ENCODE assay signal across 8 mouse cellular contexts in genomic region chr4:137594496-137595270, GRCm38 (mm10). TPM values are rescaled to one million over a fixed set of nuclear protein-coding genes. Genes with fewer than 3 reads are reported as not detected.
DNase-seq lines count a peak whose midpoint lies in the region; ATAC-seq and TF ChIP-seq lines count a peak whose summit lies in the region.

No protein-coding gene starts in this region.

- H3K79me2 ChIP-seq in CH12.LX (replicated peaks; ENCODE audit: control insufficient read depth, extremely low read depth, insufficient read depth, poor library complexity, severe bottlenecking), result peaks cover 52% of the 10 kb centered on the region

- TF ChIP-seq RAD21 in CH12.LX (IDR thresholded peaks at IDR 0.05; ENCODE audit: low read depth, low read length), result no peak

- H3K9ac ChIP-seq in kidney, embryonic 14.5 days (ENCODE audit: low read depth, low read length), result peak overlapping the region; percentile 90
- peak overlapping the region; percentile 46 for H3K9ac ChIP-seq in CH12.LX (ENCODE audit: insufficient read depth, low read depth)
- H3K9ac ChIP-seq in limb, embryonic 14.5 days (ENCODE audit: low read depth, low read length, severe bottlenecking), result peak overlapping the region; percentile 70
- peak overlapping the region; percentile 86 for H3K9ac ChIP-seq in midbrain, postnatal 0 days (replicated peaks; ENCODE audit: low read length, poor library complexity, severe bottlenecking)

- TF ChIP-seq EP300 in CH12.LX (IDR thresholded peaks at IDR 0.05; ENCODE audit: low read length), result no peak

- H3K36me3 ChIP-seq in kidney, embryonic 14.5 days (ENCODE audit: control insufficient read depth, insufficient read depth, low read length), result no peaks in the 10 kb centered on the region
- H3K36me3 ChIP-seq in CH12.LX (replicated peaks in 1 of 2; ENCODE audit: control insufficient read depth in 1 of 2, insufficient read depth in 1 of 2, low read length in 1 of 2), result peaks cover 0 to 27% of the 10 kb centered on the region in 2 experiments
- H3K36me3 ChIP-seq in limb, embryonic 14.5 days (ENCODE audit: control insufficient read depth, insufficient read depth, low read length), result 0 out of 2 replicates have a peak, but pooled peaks cover 4% of the 10 kb centered on the region
- H3K36me3 ChIP-seq in midbrain, postnatal 0 days (ENCODE audit: insufficient read depth, low read length), result no peaks in the 10 kb centered on the region

- no peaks in the 10 kb centered on the region for H3K27me3 ChIP-seq in kidney, embryonic 14.5 days (ENCODE audit: control insufficient read depth, insufficient read depth, low read length)
- H3K27me3 ChIP-seq in CH12.LX (replicated peaks), result no peaks in the 10 kb centered on the region
- H3K27me3 ChIP-seq in limb, embryonic 14.5 days (ENCODE audit: control insufficient read depth, insufficient read depth, low read length), result no peaks in the 10 kb centered on the region
- H3K27me3 ChIP-seq in midbrain, postnatal 0 days (ENCODE audit: insufficient read depth, low read length), result no peaks in the 10 kb centered on the region

- H3K27ac ChIP-seq in kidney, embryonic 14.5 days (ENCODE audit: low read depth, low read length), result peak overlapping the region; percentile 99
- peak overlapping the region; percentile 81 for H3K27ac ChIP-seq in CH12.LX (ENCODE audit: insufficient read depth, low read depth)
- peak overlapping the region; percentile 96 for H3K27ac ChIP-seq in limb, embryonic 14.5 days (replicated peaks; ENCODE audit: low read depth, low read length)
- H3K27ac ChIP-seq in midbrain, postnatal 0 days (ENCODE audit: low read depth, low read length), result peak overlapping the region; percentile 98

- WGBS in kidney, embryonic 14.5 days, result 3% methylated on average over 40 of the region's 40 CpGs
- 5% methylated on average over 37 of the region's 40 CpGs for WGBS in limb, embryonic 14.5 days
- WGBS in midbrain, postnatal 0 days, result 4% methylated on average over 40 of the region's 40 CpGs

- no peaks in the 10 kb centered on the region for H3K9me3 ChIP-seq in kidney, embryonic 14.5 days (ENCODE audit: control insufficient read depth, low read length)
- no peaks in the 10 kb centered on the region for H3K9me3 ChIP-seq in CH12.LX (replicated peaks; ENCODE audit: low read length)
- H3K9me3 ChIP-seq in limb, embryonic 14.5 days (ENCODE audit: control insufficient read depth, low read length), result no peaks in the 10 kb centered on the region
- no peaks in the 10 kb centered on the region for H3K9me3 ChIP-seq in midbrain, postnatal 0 days (ENCODE audit: low read length)

- H3K4me1 ChIP-seq in kidney, embryonic 14.5 days (ENCODE audit: control insufficient read depth, insufficient read depth, low read length), result peaks cover 16% of the 10 kb centered on the region
- H3K4me1 ChIP-seq in CH12.LX (ENCODE audit: control insufficient read depth in 1 of 2, insufficient read depth in 2 of 2), result peaks cover 5 to 37% of the 10 kb centered on the region in 2 experiments
- peaks cover 17% of the 10 kb centered on the region for H3K4me1 ChIP-seq in limb, embryonic 14.5 days (ENCODE audit: control insufficient read depth, insufficient read depth, low read length)
- peaks cover 8% of the 10 kb centered on the region; the same call in 1 of the 2 replicates for H3K4me1 ChIP-seq in midbrain, postnatal 0 days (ENCODE audit: insufficient read depth, low read length)

- in situ Hi-C loops in CH12.LX (cut with MboI; ENCODE audit: low pct_ligation_motif_present, low pct_unique_long_range_greater_than_20kb, low sequenced_read_pairs), result no loop called here

- peak overlapping the region; percentile 93 for H3K4me2 ChIP-seq in kidney, embryonic 14.5 days (replicated peaks; ENCODE audit: low read depth, low read length)
- peak overlapping the region; percentile 98 for H3K4me2 ChIP-seq in CH12.LX (ENCODE audit: insufficient read depth, low read depth, poor library complexity, severe bottlenecking)
- H3K4me2 ChIP-seq in limb, embryonic 14.5 days (replicated peaks; ENCODE audit: low read depth, low read length, severe bottlenecking), result peak overlapping the region; percentile 94
- H3K4me2 ChIP-seq in midbrain, postnatal 0 days (ENCODE audit: low read depth, low read length, poor library complexity, severe bottlenecking), result peak overlapping the region; percentile 74

- no peak for DNase-seq in kidney, adult 11 months
- peak; percentile 64 for DNase-seq in CH12.LX (ENCODE audit: extremely low read depth)
- peak; percentile 14 for DNase-seq in brain, embryonic 18.5 days (ENCODE audit: low read depth, low spot score)
- DNase-seq in gonadal fat pad, adult 2 months (ENCODE audit: low read depth), result peak; percentile 14
- DNase-seq in limb, embryonic 14.5 days (ENCODE audit: low spot score), result peak; percentile 46
- DNase-seq in midbrain, postnatal 0 days (ENCODE audit: low spot score), result peak; percentile 54
- DNase-seq in left cerebral cortex, adult 11 months (ENCODE audit: low spot score), result no peak

- TF ChIP-seq CTCF in CH12.LX (conservative IDR thresholded peaks at IDR 0.05 in 1 of 2, IDR thresholded peaks at IDR 0.05 in 1 of 2; ENCODE audit: low read depth in 2 of 2, low read length in 2 of 2), result no peak
- TF ChIP-seq CTCF in midbrain, postnatal 0 days (IDR thresholded peaks at IDR 0.05), result no peak

- dilution Hi-C loops in CH12.LX (cut with MboI; ENCODE audit: extremely low pct_ligation_motif_present, extremely low pct_unique_long_range_greater_than_20kb, low sequenced_read_pairs), result no loop called here

- H3K4me3 ChIP-seq in kidney, embryonic 14.5 days (ENCODE audit: low read length), result peak overlapping the region; percentile 96
- peak overlapping the region; percentile 81 to 100 (median 98) for H3K4me3 ChIP-seq in CH12.LX (replicated peaks in 1 of 3; ENCODE audit: low read depth in 2 of 3, low read length in 2 of 3, poor library complexity in 1 of 3)
- H3K4me3 ChIP-seq in limb, embryonic 14.5 days (replicated peaks; ENCODE audit: low read length), result peak overlapping the region; percentile 89
- peak overlapping the region; percentile 87 for H3K4me3 ChIP-seq in midbrain, postnatal 0 days (ENCODE audit: low read depth, low read length)

- no peak for TF ChIP-seq POLR2A in CH12.LX (IDR thresholded peaks at IDR 0.05; ENCODE audit: low read depth, low read length)
- no peak for TF ChIP-seq POLR2A in limb, embryonic 14.5 days (IDR thresholded peaks at IDR 0.05; ENCODE audit: borderline replicate concordance, extremely low read depth, insufficient read depth, insufficient read length)

- peak; percentile 32 for ATAC-seq in kidney, embryonic 14.5 days (ENCODE audit: low FRiP score, low TSS enrichment)
- no peak for ATAC-seq in limb, embryonic 14.5 days (ENCODE audit: low FRiP score, low read depth)
- 0 out of 2 replicates have a peak, but pooled peaks have one; percentile 1 for ATAC-seq in midbrain, postnatal 0 days (ENCODE audit: low FRiP score)

TF ChIP-seq in CH12.LX, 34 proteins besides CTCF, POLR2A, EP300 and RAD21 (continues in another document):
- TF ChIP-seq POLR2AphosphoS2 (IDR thresholded peaks at IDR 0.05; ENCODE audit: low read depth, low read length), result no peak
- TF ChIP-seq KAT2A (IDR thresholded peaks at IDR 0.05; ENCODE audit: insufficient replicate concordance, low read length), result no peak
- TF ChIP-seq NELFE (IDR thresholded peaks at IDR 0.05; ENCODE audit: low read depth, low read length), result no peak
- no peak for TF ChIP-seq IRF4 (IDR thresholded peaks at IDR 0.05; ENCODE audit: low read depth, low read length)
- TF ChIP-seq TBP (conservative IDR thresholded peaks at IDR 0.05; ENCODE audit: low read depth, low read length), result no peak
- no peak; the same call in 1 of the 2 replicates for TF ChIP-seq HCFC1 (IDR thresholded peaks at IDR 0.05; ENCODE audit: low read depth, low read length)
- TF ChIP-seq SMC3 (IDR thresholded peaks at IDR 0.05; ENCODE audit: low read depth, low read length), result no peak
- TF ChIP-seq ZMIZ1 (IDR thresholded peaks at IDR 0.05; ENCODE audit: low read depth, low read length), result peak; percentile 74; the same call in 1 of the 2 replicates
- TF ChIP-seq NRF1 (IDR thresholded peaks at IDR 0.05; ENCODE audit: low read depth, low read length), result no peak
- 0 out of 2 replicates have a peak, but pooled peaks have one; percentile 29 for TF ChIP-seq MAX (IDR thresholded peaks at IDR 0.05; ENCODE audit: low read length)
- no peak for TF ChIP-seq JUN (IDR thresholded peaks at IDR 0.05; ENCODE audit: insufficient read depth, low read depth, low read length)
- no peak for TF ChIP-seq ZC3H11A (IDR thresholded peaks at IDR 0.05; ENCODE audit: low read depth, low read length)
- TF ChIP-seq ZKSCAN1 (IDR thresholded peaks at IDR 0.05; ENCODE audit: borderline replicate concordance, low read depth, low read length), result no peak
- no peak for TF ChIP-seq MAFK (IDR thresholded peaks at IDR 0.05; ENCODE audit: insufficient replicate concordance, low read length)
- no peak for TF ChIP-seq UBTF (IDR thresholded peaks at IDR 0.05; ENCODE audit: low read depth, low read length)
- TF ChIP-seq CHD2 (IDR thresholded peaks at IDR 0.05; ENCODE audit: low read length), result no peak
- no peak for TF ChIP-seq ELF1 (IDR thresholded peaks at IDR 0.05; ENCODE audit: low read depth, low read length)
- TF ChIP-seq CHD1 (IDR thresholded peaks at IDR 0.05; ENCODE audit: low read depth, low read length), result no peak; the same call in 1 of the 2 replicates

RNA-seq across cellular contexts. Expression of gene Usp48, which starts 1.1 kb away (rescaled TPM):
- polyA plus RNA-seq in kidney, embryonic 14.5 days (2014; fragmentation: Nextera tagmentation; extraction: Ambion mirVana), result 58.3 and 91.2 TPM in 2 replicates
- total RNA-seq in CH12.LX (2012; rRNA removed) (26.6 and 28.5 TPM in 2 replicates), CH12.LX (2014; rRNA removed) (36.6 and 41.3 TPM in 2 replicates)
- polyA plus RNA-seq in CH12.LX (2012; ENCODE audit: insufficient read length, low read depth), result 77.8 and 90.6 TPM in 2 replicates
- polyA plus RNA-seq in gonadal fat pad, adult 2 months (2012; rRNA removed), result 68.5 and 70.7 TPM in 2 replicates
- polyA plus RNA-seq in limb, embryonic 14.5 days (2012; rRNA removed), result 124 and 146 TPM in 2 replicates
- 69.3 and 77.6 TPM in 2 replicates for polyA plus RNA-seq in limb, embryonic 14.5 days (2014; fragmentation: Nextera tagmentation; extraction: Ambion mirVana)
- 70.8 and 98.7 TPM in 2 replicates for total RNA-seq in midbrain, postnatal 0 days (2014; rRNA removed)
- polyA plus RNA-seq in midbrain, postnatal 0 days (2015; fragmentation: Nextera tagmentation; extraction: Ambion mirVana), result 37.0 and 40.9 TPM in 2 replicates

RNA-seq across cellular contexts. Expression of gene Ldlrad2, which starts 20.3 kb away (rescaled TPM):
- not detected in 2 replicates for polyA plus RNA-seq in kidney, embryonic 14.5 days (2014; fragmentation: Nextera tagmentation; extraction: Ambion mirVana)
- not detected in 2 replicates for total RNA-seq in CH12.LX (2012; rRNA removed)
- not detected in 2 replicates for total RNA-seq in CH12.LX (2014; rRNA removed)
- polyA plus RNA-seq in CH12.LX (2012; ENCODE audit: insufficient read length, low read depth), result not detected in 2 replicates
- polyA plus RNA-seq in gonadal fat pad, adult 2 months (2012; rRNA removed), result 1.4 TPM in 1 of 2 replicates, not detected in the other
- polyA plus RNA-seq in limb, embryonic 14.5 days (2012; rRNA removed), result not detected in 2 replicates
- not detected in 2 replicates for polyA plus RNA-seq in limb, embryonic 14.5 days (2014; fragmentation: Nextera tagmentation; extraction: Ambion mirVana)
- total RNA-seq in midbrain, postnatal 0 days (2014; rRNA removed), result not detected in 2 replicates
- polyA plus RNA-seq in midbrain, postnatal 0 days (2015; fragmentation: Nextera tagmentation; extraction: Ambion mirVana), result 0.70 TPM in 1 of 2 replicates, not detected in the other

Comparison
In these comparisons a context has a peak if more than half of its experiments do, and no peak if none do; other contexts are left out.
1. DNase-seq: peak in CH12.LX (single experiment), brain, embryonic 18.5 days (single experiment), gonadal fat pad, adult 2 months (single experiment), limb, embryonic 14.5 days (single experiment) and midbrain, postnatal 0 days (single experiment); none in kidney, adult 11 months (single experiment) and left cerebral cortex, adult 11 months (single experiment).
2. Peak in every context shown above with its lines, with median percentiles within 50 percentile points of each other: H3K27ac ChIP-seq, H3K4me2 ChIP-seq, H3K4me3 ChIP-seq and H3K9ac ChIP-seq.